Mouse (Mus musculus) E14TG2a.4 (cell line): ENCODE results near the gene Fbxo11.

Source experiments
- CTCF ChIP-seq: conservative IDR thresholded peaks from 2 replicates; pipeline ENCODE4 v1.5.1; 2014; ENCODE audit warnings: low read length
- NANOG ChIP-seq: IDR thresholded peaks from 2 replicates; pipeline ENCODE4 v1.6.1; 2014; ENCODE audit warnings: borderline replicate concordance, low read length, mixed read lengths

DNA sequence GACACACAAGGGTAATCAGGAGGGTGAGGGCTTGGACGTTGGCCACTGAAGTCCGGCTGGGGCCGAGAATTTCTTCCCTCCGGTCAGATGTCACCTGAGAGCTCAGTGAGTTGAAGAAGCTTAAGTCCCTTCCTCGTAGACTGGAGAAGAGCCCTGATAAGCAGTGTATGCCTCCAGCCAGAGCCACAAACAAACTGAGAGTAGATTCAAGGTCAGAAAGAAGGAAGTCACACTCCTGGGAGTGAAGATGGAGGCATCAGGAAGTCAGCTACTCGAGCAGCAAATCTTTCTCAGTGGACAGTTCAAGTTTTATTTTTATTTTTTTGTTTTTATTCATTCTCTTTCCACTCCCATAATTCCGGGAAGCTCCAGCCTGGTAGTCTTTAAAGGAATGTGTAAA lies 37.5 kb upstream of the Fbxo11 start:
- TF ChIP-seq CTCF (no peak), NANOG (no peak)
